Mouse (Mus musculus) spleen, adult 12 weeks (tissue): Measurements from ENCODE around the gene Camp.
A peak's percentile ranks its signal among the peaks of the same experiment; 100 is the strongest.
"Not testable (repeated sequence)": the region's sequence is repeated elsewhere in the genome, so short reads cannot be mapped to it uniquely, and the experiment has no call there.

Experiments used
- DNase-seq: peaks from one replicate; pipeline ENCODE4 v3.0.0; 2022; ENCODE audit warnings: low spot score

The Camp gene

GRCm38 (mm10) chr9:109850099-109850498 lies 682 bp upstream of the Camp start:
- DNase-seq = no peak

- no peak for DNase-seq
These were observed 16.4 kb downstream of the Camp start for GRCm38 (mm10) chr9:109833088-109833412.

- peak; percentile 88 for DNase-seq
These were observed 16.9 kb downstream of the Camp start, which contains the start of gene Nme6 for GRCm38 (mm10) chr9:109832391-109833087. Gene Nme6 (plus strand): TSS chr9:109832749.

- DNase-seq = no peak
These were observed 23.2 kb downstream of the Camp start for GRCm38 (mm10) chr9:109826181-109826580.

- DNase-seq = no peak
These were observed 23.7 kb downstream of the Camp start for GRCm38 (mm10) chr9:109825739-109826138.

- no peak for DNase-seq
These were observed 33.1 kb downstream of the Camp start for GRCm38 (mm10) chr9:109816341-109816740.

- DNase-seq = no peak
These were observed 36.0 kb downstream of the Camp start for GRCm38 (mm10) chr9:109813424-109813823.

- no peak for DNase-seq
These were observed 37.4 kb downstream of the Camp start, which contains the start of gene Spink8 for GRCm38 (mm10) chr9:109811980-109812379. Gene Spink8 (plus strand): TSS chr9:109812280.

- DNase-seq = no peak
These were observed 41.5 kb downstream of the Camp start for GRCm38 (mm10) chr9:109807898-109808297.

GRCm38 (mm10) chr9:109806695-109807293 lies 42.6 kb downstream of the Camp start:
- DNase-seq = no peak

GRCm38 (mm10) chr9:109806260-109806659 lies 43.2 kb downstream of the Camp start:
- no peak for DNase-seq

GRCm38 (mm10) chr9:109805596-109805995 lies 43.8 kb downstream of the Camp start:
- DNase-seq = not testable (repeated sequence)

GRCm38 (mm10) chr9:109798051-109798450 lies 51.4 kb downstream of the Camp start:
- DNase-seq = no peak
